Mouse (Mus musculus): ENCODE results near the gene Ccr10.
A peak's percentile ranks its signal among the peaks of the same experiment; 100 is the strongest.

Gene Ccr10

DNA sequence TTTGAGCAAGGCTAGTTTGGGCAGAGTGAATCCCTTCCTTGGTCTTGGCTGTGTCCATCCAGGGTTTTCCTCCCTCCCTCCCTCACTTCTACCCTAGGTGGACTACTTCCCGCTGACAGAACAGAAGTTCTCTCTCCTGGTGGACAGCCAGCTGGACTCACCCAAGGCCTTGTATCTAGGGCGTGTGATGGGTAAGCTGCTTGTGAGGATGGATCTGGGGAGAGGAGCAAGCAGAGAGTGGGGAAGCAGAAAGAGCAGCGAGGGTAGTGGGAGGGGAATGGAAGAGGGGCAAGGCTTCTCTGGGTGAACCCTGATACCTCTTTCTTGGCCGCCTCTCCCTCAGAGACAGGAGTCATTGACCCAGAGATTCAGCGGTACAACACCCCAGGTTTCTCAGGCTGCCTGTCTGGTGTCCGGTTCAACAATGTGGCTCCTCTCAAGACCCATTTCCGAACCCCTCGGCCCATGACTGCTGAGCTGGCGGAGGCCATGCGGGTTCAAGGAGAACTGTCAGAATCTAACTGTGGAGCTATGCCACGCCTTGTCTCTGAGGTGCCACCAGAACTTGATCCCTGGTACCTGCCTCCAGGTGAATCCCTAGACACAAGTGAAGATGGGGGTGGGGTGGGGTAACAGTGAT is 13.0 kb upstream of the Ccr10 start:
- DNase-seq (ENCODE audit: low spot score) = no peak

DNA sequence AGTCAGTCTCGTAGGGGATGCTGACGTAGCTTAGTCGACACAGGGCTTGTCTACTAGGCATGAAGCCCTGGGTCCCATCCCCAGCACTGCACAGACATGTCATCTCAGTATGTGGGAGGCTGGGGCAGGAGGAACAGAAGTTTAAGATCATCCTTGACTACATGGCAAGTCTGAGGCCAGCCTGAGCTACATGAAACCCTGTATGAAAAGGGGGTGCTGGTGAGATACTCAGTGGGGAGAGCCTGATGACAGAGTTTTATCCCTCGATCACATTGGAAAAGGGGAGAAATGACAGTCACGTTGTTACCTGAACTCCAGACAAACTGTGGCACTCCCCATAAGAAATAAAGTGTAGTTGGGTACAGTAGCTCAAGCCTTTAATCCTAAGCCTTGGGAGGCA is 12.3 kb upstream of the Ccr10 start:
- DNase-seq (ENCODE audit: low spot score) = no peak

GRCm38 (mm10) chr11:101186526-101187247 is 11.4 kb upstream of the Ccr10 start:
- no peak for DNase-seq (ENCODE audit: low spot score)

- DNase-seq (ENCODE audit: low spot score) = no peak
Measured at GRCm38 (mm10) chr11:101185441-101185840, 10.2 kb upstream of the Ccr10 start.

GRCm38 (mm10) chr11:101184984-101185383 is 9.7 kb upstream of the Ccr10 start:
- no peak for DNase-seq (ENCODE audit: low spot score)

GRCm38 (mm10) chr11:101182771-101183517 is 7.7 kb upstream of the Ccr10 start:
- no peak for DNase-seq (ENCODE audit: low spot score)

DNA sequence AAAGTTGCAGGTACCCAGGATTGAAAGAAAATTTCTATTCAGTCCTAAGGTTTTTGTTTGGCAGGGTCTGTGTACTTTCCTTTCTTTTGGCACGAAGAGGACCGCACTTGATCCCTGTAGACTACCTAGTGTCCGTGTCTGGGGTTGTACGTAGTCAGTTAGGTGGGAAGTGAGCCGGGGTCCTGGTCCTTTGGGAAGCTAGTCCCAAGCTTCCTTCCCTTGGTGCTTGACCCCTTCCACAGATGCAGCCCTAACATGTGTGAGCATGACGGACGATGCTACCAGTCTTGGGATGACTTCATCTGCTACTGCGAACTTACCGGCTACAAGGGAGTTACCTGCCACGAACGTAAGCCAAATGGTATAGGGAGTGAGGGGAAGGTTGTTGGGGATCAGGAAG is 6.7 kb upstream of the Ccr10 start:
- no peak for DNase-seq (ENCODE audit: low spot score)

GRCm38 (mm10) chr11:101180846-101181740 is 5.8 kb upstream of the Ccr10 start:
- peak; percentile 51 for DNase-seq (ENCODE audit: low spot score)

- no peak for DNase-seq (ENCODE audit: low spot score)
Measured at GRCm38 (mm10) chr11:101180261-101180660, 5.0 kb upstream of the Ccr10 start.

GRCm38 (mm10) chr11:101179306-101179705 is 4.1 kb upstream of the Ccr10 start:
- DNase-seq (ENCODE audit: low spot score) = no peak

DNA sequence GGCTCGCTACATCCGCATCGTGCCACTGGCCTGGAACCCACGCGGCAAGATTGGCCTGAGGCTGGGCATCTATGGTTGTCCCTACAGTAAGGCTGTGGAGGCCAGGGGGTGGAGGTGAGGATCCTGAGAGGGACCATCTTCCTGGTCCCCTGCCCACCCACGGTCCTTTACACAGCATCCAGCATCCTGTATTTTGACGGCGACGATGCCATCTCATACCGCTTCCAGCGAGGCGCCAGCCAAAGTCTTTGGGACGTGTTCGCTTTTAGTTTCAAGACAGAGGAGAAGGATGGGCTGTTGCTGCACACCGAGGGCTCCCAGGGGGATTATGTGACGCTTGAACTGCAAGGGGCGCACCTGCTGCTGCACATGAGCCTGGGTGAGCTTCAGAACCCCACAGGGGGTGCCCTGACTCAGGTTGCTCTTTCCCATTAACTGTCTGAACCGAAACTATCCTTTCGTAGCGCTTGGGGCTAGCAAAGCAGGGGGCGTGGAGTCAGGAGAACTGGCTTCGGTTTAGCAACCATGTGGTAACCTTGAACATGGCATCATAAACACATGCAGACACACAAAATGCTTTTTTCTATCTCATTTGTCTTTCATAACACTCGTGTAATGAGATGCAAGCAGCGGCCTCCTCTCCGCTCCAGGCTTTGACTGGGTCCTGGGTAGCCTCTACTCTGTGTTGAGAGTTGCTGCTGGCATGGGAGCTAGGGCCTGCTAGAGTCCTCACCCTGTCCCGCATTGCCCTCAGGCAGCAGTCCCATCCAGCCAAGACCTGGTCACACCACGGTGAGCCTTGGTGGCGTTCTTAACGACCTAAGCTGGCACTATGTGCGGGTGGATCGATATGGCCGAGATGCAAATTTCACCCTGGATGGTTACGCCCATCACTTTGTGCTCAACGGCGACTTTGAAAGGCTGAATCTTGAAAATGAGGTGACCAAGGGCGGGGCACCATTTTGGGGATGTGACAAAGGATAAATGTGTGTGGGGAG is 3.1 kb upstream of the Ccr10 start:
- DNase-seq (ENCODE audit: low spot score) = no peak

GRCm38 (mm10) chr11:101176933-101177773 is 1.9 kb upstream of the Ccr10 start:
- DNase-seq (ENCODE audit: low spot score) = peak; percentile 12

GRCm38 (mm10) chr11:101176117-101176691 is 961 bp upstream of the Ccr10 start:
- peak; percentile 24 for DNase-seq (ENCODE audit: low spot score)

- DNase-seq (ENCODE audit: low spot score) = no peak
Measured at GRCm38 (mm10) chr11:101175636-101176116, 433 bp upstream of the Ccr10 start.

DNA sequence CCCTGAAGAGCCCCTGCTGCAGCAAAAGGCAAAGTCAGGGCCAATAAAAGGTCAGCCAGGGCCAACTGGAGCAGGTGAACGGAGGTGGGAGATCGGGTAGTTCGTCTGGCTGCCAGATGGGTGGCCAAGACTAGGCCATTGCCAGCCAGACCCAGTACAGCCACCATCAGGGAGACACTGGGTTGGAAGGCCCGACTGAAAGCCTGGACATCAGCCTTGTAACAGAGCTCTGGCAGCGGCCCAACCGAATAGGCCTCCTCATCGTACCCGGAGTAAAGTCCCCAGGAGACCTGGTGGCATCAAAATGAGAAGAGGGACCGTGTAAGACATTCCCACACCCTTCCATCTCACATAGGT is 876 bp downstream of the Ccr10 start:
- no peak for DNase-seq (ENCODE audit: low spot score)

DNA sequence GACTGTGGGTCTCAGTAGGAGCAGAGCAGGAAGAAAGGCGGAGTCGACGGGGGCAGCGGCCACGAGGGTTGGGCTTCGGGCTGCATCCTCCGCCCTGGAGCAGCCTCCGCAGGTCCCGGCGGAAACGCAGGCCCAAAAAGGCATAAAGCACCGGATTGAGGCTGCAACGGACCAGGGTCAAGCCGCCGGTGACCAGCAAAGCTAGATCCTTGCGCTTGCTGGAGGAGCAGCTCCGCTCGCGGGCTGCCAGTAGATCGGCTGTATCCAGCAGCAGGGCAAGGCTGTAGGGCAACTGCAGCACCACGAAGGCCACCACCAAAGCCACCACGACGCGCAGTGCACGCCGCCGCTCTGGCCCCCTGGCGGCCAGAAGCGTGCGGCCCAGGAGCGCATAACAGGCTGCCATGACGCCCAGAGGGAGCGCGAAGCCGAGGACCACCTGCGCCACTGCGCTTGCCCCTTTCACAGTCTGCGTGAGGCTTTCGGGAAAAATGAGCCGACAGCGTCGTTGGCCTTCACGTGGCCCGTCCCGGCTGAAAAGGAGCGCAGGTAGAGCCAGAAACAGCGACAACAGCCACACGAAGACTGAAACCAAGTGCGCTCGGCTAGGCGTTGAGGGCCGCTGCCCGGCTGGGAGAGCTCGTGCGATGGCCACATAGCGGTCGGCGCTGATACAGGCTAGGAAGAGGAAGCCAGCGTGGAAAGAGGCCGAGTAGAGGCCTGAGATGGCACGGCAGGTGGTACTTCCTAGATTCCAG is 1.4 kb downstream of the Ccr10 start:
- peak; percentile 79 for DNase-seq (ENCODE audit: low spot score)

DNA sequence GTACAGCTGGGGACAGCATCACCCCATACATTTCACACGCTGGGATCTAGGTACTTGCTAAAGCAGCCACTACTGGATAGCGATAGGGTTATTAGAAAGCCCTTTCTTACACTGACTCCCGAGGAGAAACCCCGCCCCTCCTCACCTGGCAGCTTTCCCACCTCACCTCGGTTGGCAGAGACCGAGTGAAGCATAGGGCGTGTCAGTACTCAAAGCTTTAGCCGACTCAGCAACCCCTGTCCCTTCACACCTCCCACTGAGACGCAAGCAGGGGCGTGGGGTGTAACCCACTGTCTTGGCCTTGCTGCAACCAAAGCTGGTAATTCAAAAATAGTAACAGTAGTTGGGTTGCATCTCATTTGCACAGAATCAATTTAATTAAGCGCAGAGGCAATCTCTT is 2.1 kb downstream of the Ccr10 start:
- no peak for DNase-seq (ENCODE audit: low spot score)

GRCm38 (mm10) chr11:101172434-101172815 is 2.8 kb downstream of the Ccr10 start:
- DNase-seq (ENCODE audit: low spot score) = no peak
